Mouse (Mus musculus) ES-CJ7 (cell line): ENCODE data around the gene Galnt4.
"Not testable (repeated sequence)": the region's sequence is repeated elsewhere in the genome, so short reads cannot be mapped to it uniquely, and the experiment has no call there.

ENCODE experiments used
- DNase-seq: peaks from one replicate; pipeline ENCODE4 v3.0.0; 2011; ENCODE audit warnings: low read depth, low spot score

Galnt4 gene

GRCm38 (mm10) chr10:99157697-99158096 is 49.7 kb downstream of the Galnt4 start:
- not testable (repeated sequence) for DNase-seq

DNA sequence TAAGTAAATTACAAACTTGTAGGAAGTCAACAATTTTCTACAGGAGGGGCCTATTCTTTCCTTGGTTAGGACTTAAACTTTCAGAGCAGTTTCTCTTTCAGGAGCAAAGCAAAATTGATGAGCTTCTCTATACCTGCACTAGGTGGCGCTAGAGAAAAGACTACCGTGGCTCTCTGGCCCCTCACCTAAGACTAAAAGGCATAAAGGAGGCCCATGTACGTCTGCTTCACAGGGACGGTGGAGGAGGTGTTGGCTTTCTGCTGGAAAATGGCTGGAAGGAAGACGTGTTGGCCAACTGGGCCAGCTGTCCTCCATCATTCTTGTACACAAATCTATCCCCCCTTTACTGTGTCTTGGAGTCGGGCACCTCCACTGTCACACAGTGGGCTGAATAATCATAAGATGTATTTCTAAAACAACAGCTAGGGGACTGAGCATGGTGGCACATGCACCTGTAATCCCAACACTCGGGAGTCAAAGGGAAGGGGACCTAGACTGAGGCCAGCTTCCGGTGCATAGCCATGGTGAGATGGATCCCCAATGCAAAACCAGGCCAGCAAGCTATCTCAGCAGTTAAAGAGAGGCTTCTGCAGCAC is 54.1 kb downstream of the Galnt4 start:
- DNase-seq, result peak; percentile 73
